Mouse (Mus musculus) thymus, adult 2 months (tissue): ENCODE results near the gene Gsap. TPM values are rescaled to one million over a fixed set of nuclear protein-coding genes. Genes with fewer than 3 reads are reported as not detected.
"Not testable (repeated sequence)": the region's sequence is repeated elsewhere in the genome, so short reads cannot be mapped to it uniquely, and the experiment has no call there.

Experiments used
- DNase-seq: peaks from one replicate; pipeline ENCODE4 v3.0.0; 2021
- H3K27ac ChIP-seq: fragments of 200-500 bp; 2 replicates; pipeline ENCODE4 v1.5.1; 2012; ENCODE audit warnings: low read length, control low read depth; ENCODE audit not compliant: control insufficient read depth, insufficient read depth
- H3K27me3 ChIP-seq: fragments of 200-500 bp; 2 replicates; pipeline ENCODE4 v1.6.1; 2012; ENCODE audit warnings: mild to moderate bottlenecking, low read length, moderate library complexity, mixed read lengths; ENCODE audit not compliant: control insufficient read depth, insufficient read depth
- H3K36me3 ChIP-seq: fragments of 200-500 bp; 2 replicates; pipeline ENCODE4 v1.6.1; 2012; ENCODE audit warnings: mild to moderate bottlenecking, low read length, moderate library complexity; ENCODE audit not compliant: control insufficient read depth, insufficient read depth
- H3K4me1 ChIP-seq: fragments of 200-500 bp; replicated peaks from 2 replicates; pipeline ENCODE4 v1.6.1; 2012; ENCODE audit warnings: low read length; ENCODE audit not compliant: control insufficient read depth, insufficient read depth
- H3K4me3 ChIP-seq: fragments of 200-500 bp; 2 replicates; pipeline ENCODE4 v1.5.1; 2012; ENCODE audit warnings: mild to moderate bottlenecking, low read length, control low read depth, moderate library complexity; ENCODE audit not compliant: control insufficient read depth, insufficient read depth
- CTCF ChIP-seq: fragments of 200-500 bp; IDR thresholded peaks from 2 replicates; pipeline ENCODE4 v1.5.1; 2012; ENCODE audit warnings: mild to moderate bottlenecking, control low read depth, low read length, moderate library complexity, borderline replicate concordance; ENCODE audit not compliant: control insufficient read depth, poor library complexity, insufficient read depth; ENCODE audit errors: extremely low read depth
- POLR2A ChIP-seq: fragments of 200-500 bp; IDR thresholded peaks from 2 replicates; pipeline ENCODE4 v1.6.1; 2012; ENCODE audit warnings: mild to moderate bottlenecking, low read length, control low read depth, moderate library complexity; ENCODE audit not compliant: control insufficient read depth, poor library complexity, insufficient read depth; ENCODE audit errors: extremely low read depth
- WGBS: fragments of 180-500 bp; shearing (Covaris S2); methylation state at CpG from one replicate; pipeline ENCODE4 v1.1.7; 2018; 5-methylcytosine and 5-hydroxymethylcytosine counted together
- polyA plus RNA-seq: library from polyadenylated mRNA; depleted of rRNA; stranded (reverse); fragments of >200 nt; gene quantifications from 2 replicates; pipeline ENCODE4 v1.2.3, GENCODE M21; 2012

Gsap gene
- polyA plus RNA-seq, 1 experiment: 4.3 TPM

DNA sequence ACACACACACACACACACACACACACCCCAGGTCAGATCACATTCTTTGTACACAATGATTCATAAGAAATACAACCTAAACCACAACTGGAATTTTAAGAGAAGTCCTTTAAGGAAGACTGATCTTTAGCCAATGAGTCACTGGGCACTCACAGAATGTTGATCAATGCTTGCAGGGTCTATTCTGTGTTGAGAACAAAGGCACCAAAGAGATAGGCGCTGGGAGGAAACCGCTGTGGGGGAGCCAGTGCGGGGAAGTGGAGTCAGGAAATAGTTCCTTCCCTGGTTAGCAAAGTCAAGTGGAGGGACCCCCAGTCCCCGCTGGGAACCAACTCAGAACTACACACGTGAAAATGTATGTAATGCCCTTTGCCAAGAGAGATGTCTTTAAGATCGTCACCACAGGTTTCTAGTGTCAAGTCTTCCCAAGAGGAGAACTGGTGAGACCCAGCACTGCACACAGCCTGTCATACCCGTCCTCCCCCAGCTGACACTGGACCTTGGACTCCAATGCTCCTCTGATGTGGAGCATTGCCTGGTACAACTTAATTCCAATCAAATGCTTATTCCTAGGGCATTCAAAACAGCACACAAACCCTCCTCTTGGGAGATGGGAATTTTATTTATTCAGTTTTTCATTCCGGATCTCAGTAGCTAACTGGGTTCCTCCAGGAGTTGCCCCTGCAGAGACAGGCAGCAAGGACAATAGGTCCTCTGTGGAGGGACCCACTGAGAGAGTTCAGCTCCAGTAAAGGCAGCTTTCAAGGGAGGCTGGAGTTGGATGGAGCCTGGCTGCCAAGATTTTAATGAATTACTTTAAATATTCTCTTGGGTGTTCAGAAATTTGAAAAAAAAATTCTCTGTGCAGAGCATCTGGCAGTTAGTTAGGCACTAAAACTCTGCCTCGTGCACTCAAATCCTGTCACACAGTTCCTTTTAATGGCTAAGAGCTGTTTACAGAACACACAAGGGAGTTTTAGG lies 10.6 kb upstream of the Gsap start:
- DNase-seq: no peak
- H3K4me1 ChIP-seq: no peaks in the 10 kb centered on the region
- TF ChIP-seq CTCF (no peak), POLR2A (no peak)
- no peak overlapping the region for H3K4me3 ChIP-seq
- H3K27ac ChIP-seq: no peak overlapping the region
- 38% methylated on average over 9 of the region's 9 CpGs for WGBS
- H3K36me3 ChIP-seq: no peaks in the 10 kb centered on the region
- no peaks in the 10 kb centered on the region for H3K27me3 ChIP-seq

DNA sequence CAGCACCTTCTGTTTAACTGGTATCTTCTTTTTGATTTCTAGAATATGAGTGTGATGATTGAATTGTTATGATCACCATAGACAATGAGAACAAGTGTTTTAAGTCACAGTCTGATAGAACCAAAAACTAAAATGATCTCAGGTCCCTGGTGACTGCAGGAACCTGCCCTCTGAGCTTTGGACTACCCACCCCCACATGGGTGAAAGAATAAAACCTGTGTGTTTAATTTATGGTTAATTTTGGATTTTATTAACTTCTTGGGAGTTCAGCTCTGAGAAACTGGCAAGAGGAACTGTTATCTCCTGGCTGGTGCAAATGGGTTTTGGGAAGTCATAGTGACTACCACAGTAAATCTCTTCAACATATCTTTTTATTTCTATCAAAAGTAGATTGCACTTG lies 6.6 kb upstream of the Gsap start:
- no peak for DNase-seq
- no peaks in the 10 kb centered on the region for H3K27me3 ChIP-seq
- no peak for TF ChIP-seq POLR2A
- TF ChIP-seq CTCF: no peak
- H3K27ac ChIP-seq: no peak overlapping the region
- no peaks in the 10 kb centered on the region for H3K36me3 ChIP-seq
- no peaks in the 10 kb centered on the region for H3K4me1 ChIP-seq
- H3K4me3 ChIP-seq: no peak overlapping the region

- H3K36me3 ChIP-seq, H3K27ac ChIP-seq, H3K4me3 ChIP-seq, H3K4me1 ChIP-seq, H3K27me3 ChIP-seq, DNase-seq: not testable (repeated sequence)
- 71% methylated on average over 2 of the region's 2 CpGs for WGBS
Observed at GRCm38 (mm10) chr5:21183046-21183445, 3.0 kb upstream of the Gsap start.

DNA sequence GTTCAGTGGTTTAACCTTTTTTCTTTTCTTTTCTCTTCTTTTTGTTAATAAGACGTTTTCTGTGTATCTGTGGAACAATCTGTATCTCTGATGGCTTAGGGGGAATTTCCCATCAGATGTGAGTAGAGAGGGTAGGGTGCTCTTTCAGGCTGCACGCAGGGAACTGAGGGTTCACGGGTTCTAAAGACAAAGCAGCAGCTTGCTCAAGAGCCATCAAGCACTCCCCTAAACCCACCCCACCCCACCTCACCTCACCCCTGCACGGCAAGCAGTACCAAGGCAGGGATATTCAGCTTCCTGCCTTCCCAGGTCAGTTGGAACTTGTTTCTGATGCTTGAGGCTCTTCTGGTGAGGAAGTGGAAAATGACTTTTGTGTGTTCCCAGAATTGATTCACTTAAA lies 766 bp downstream of the Gsap start:
- Histone ChIP-seq H3K4me3 (no peak overlapping the region), H3K27me3 (no peaks in the 10 kb centered on the region), H3K27ac (no peak overlapping the region), H3K4me1 (peaks cover 10% of the 10 kb centered on the region), H3K36me3 (no peaks in the 10 kb centered on the region)
- no peak for DNase-seq
- no peak for TF ChIP-seq CTCF
- no peak for TF ChIP-seq POLR2A
- WGBS: 6% methylated on average over 4 of the region's 4 CpGs

- DNase-seq: no peak
- Histone ChIP-seq H3K27ac (no peak overlapping the region), H3K36me3 (no peaks in the 10 kb centered on the region), H3K4me1 (peaks cover 10% of the 10 kb centered on the region), H3K4me3 (no peak overlapping the region), H3K27me3 (no peaks in the 10 kb centered on the region)
- no peak for TF ChIP-seq POLR2A
- TF ChIP-seq CTCF: no peak
- WGBS: 49% methylated on average over 3 of the region's 3 CpGs
Observed at GRCm38 (mm10) chr5:21188435-21188834, 2.4 kb downstream of the Gsap start.

DNA sequence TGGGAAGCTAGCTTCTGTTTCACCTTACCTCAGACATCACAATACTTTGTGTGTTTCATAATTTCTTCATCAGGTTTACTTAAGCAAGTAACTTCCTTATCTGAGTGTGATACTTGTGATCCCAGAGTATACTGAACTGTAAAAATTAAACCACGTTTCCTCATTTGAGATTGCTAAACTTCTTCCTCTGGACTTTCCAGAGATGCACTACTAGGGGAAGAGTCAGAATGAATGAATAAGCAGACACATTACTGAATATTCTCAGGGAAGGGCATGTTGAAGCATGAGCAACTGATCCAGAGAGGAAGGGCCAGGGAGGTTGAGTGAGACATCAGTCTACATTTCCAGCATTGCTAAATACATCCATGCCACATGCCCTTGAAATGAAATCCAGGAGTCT lies 3.0 kb downstream of the Gsap start:
- TF ChIP-seq POLR2A: no peak
- TF ChIP-seq CTCF: no peak
- Histone ChIP-seq H3K27ac (no peak overlapping the region), H3K36me3 (no peaks in the 10 kb centered on the region), H3K4me3 (no peak overlapping the region), H3K4me1 (peaks cover 10% of the 10 kb centered on the region), H3K27me3 (no peaks in the 10 kb centered on the region)
- no peak for DNase-seq
- WGBS: 75% methylated on average over 1 of the region's 1 CpGs

DNA sequence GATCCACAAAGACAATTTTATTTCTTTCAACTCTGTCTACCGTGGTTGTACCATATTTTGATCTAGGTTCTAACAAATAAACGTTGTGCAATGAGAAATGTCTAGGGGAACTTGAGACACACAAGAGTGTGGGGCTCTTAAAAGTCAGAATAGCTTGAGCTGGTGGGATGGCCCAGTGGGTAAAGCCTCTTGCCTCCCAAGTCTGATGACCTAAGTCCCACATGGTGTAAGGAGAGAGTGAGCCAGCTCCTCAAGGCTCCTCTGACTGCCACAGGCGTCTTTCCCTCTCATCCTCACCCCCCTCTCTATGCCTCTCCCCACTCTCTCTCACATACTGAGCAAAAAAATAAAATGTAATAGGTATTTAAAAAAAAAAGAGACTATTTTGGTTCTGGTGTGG lies 3.4 kb downstream of the Gsap start:
- no peak for TF ChIP-seq CTCF
- no peak for TF ChIP-seq POLR2A
- H3K4me1 ChIP-seq: peaks cover 10% of the 10 kb centered on the region
- no peak for DNase-seq
- WGBS: 88% methylated on average over 3 of the region's 3 CpGs
- no peaks in the 10 kb centered on the region for H3K27me3 ChIP-seq
- H3K27ac ChIP-seq: no peak overlapping the region
- no peaks in the 10 kb centered on the region for H3K36me3 ChIP-seq
- H3K4me3 ChIP-seq: no peak overlapping the region
